Mouse (Mus musculus) megakaryocyte progenitor cell, adult 5-6 weeks (primary cell): ENCODE results near the gene Rnf8. TPM values are rescaled to one million over a fixed set of nuclear protein-coding genes. Genes with fewer than 3 reads are reported as not detected.
"Not testable (repeated sequence)": the region's sequence is repeated elsewhere in the genome, so short reads cannot be mapped to it uniquely, and the experiment has no call there.

Experiments
- ATAC-seq: replicated peaks from 2 replicates; pipeline ENCODE4 v1.8.0; 2016; ENCODE audit warnings: mild to moderate bottlenecking, moderate TSS enrichment, inconsistent platforms; ENCODE audit not compliant: poor library complexity
- total RNA-seq, 2 experiments: library from RNA; stranded (forward) in 1 of 2; stranded (reverse) in 1 of 2; fragments of 157-497, 149-512 nt in 1 of 2; fragments of 200-1000 nt in 1 of 2; gene quantifications; 2 replicates each; pipeline versions ENCODE4 v1.2.3 to v1.2.4; 2015 to 2017

Rnf8 gene
- total RNA-seq (2015) (18.1 and 19.9 TPM in 2 replicates), total RNA-seq (2017) (42.2 and 63.5 TPM in 2 replicates)

- peak; percentile 96 for ATAC-seq
Measured at GRCm38 (mm10) chr17:29614115-29615023, at the start of gene Rnf8, which contains the start of gene Gm28043. Gene Rnf8 (plus strand): TSS chr17:29614790. Gene Gm28043 (plus strand): TSS chr17:29614876.

GRCm38 (mm10) chr17:29565521-29565920, 49.1 kb upstream of the Rnf8 start:
- ATAC-seq: no peak

- ATAC-seq: no peak
Measured at GRCm38 (mm10) chr17:29568435-29568834, 46.2 kb upstream of the Rnf8 start.

- ATAC-seq: no peak
Measured at GRCm38 (mm10) chr17:29569831-29570230, 44.8 kb upstream of the Rnf8 start.

- no peak for ATAC-seq
Measured at GRCm38 (mm10) chr17:29579579-29580126, 34.9 kb upstream of the Rnf8 start.

- 0 out of 2 replicates have a peak, but pooled peaks have one; percentile 23 for ATAC-seq
Measured at GRCm38 (mm10) chr17:29583569-29583968, 31.0 kb upstream of the Rnf8 start.

- ATAC-seq: peak; percentile 46
Measured at GRCm38 (mm10) chr17:29584306-29584705, 30.3 kb upstream of the Rnf8 start.

GRCm38 (mm10) chr17:29584737-29585136, 29.9 kb upstream of the Rnf8 start:
- no peak for ATAC-seq

GRCm38 (mm10) chr17:29585446-29585845, 29.1 kb upstream of the Rnf8 start:
- no peak for ATAC-seq

GRCm38 (mm10) chr17:29586921-29587320, 27.7 kb upstream of the Rnf8 start:
- no peak for ATAC-seq

- ATAC-seq: no peak
Measured at GRCm38 (mm10) chr17:29589221-29589898, 25.2 kb upstream of the Rnf8 start.

- ATAC-seq: no peak
Measured at GRCm38 (mm10) chr17:29595891-29596770, 18.5 kb upstream of the Rnf8 start.

GRCm38 (mm10) chr17:29596771-29597132, 17.8 kb upstream of the Rnf8 start:
- ATAC-seq: no peak

- no peak for ATAC-seq
Measured at GRCm38 (mm10) chr17:29599051-29599450, 15.5 kb upstream of the Rnf8 start.

- no peak for ATAC-seq
Measured at GRCm38 (mm10) chr17:29599537-29599936, 15.1 kb upstream of the Rnf8 start.

GRCm38 (mm10) chr17:29601391-29601790, 13.2 kb upstream of the Rnf8 start:
- ATAC-seq: peak; percentile 48; the same call in 1 of the 2 replicates

- ATAC-seq: peak; percentile 80
Measured at GRCm38 (mm10) chr17:29603283-29603682, 11.3 kb upstream of the Rnf8 start.

- not testable (repeated sequence) for ATAC-seq
Measured at GRCm38 (mm10) chr17:29613453-29613852, 1.1 kb upstream of the Rnf8 start.

GRCm38 (mm10) chr17:29615024-29615551, 498 bp downstream of the Rnf8 start:
- ATAC-seq: peak; percentile 11; the same call in 1 of the 2 replicates

- no peak for ATAC-seq
Measured at GRCm38 (mm10) chr17:29615616-29616015, 1.0 kb downstream of the Rnf8 start.
